Mouse (Mus musculus) fibroblast of lung, adult 2 months (primary cell): ENCODE data around the gene Myadm.
"Not testable (repeated sequence)": the region's sequence is repeated elsewhere in the genome, so short reads cannot be mapped to it uniquely, and the experiment has no call there.

Experiments
- DNase-seq: peaks from one replicate; pipeline ENCODE4 v3.0.0-alpha.2; 2011; ENCODE audit warnings: low read depth

Myadm gene

GRCm38 (mm10) chr7:3290257-3291033 is 1.6 kb downstream of the Myadm start:
- DNase-seq = peak; percentile 92

- no peak for DNase-seq
These were observed 2.3 kb downstream of the Myadm start for GRCm38 (mm10) chr7:3291197-3291596.

GRCm38 (mm10) chr7:3291764-3292163 is 2.9 kb downstream of the Myadm start:
- DNase-seq = no peak

- DNase-seq = not testable (repeated sequence)
These were observed 3.4 kb downstream of the Myadm start for GRCm38 (mm10) chr7:3292271-3292670.

- peak; percentile 76 for DNase-seq
These were observed 3.9 kb downstream of the Myadm start for GRCm38 (mm10) chr7:3292791-3293190.

GRCm38 (mm10) chr7:3294794-3295193 is 5.9 kb downstream of the Myadm start:
- DNase-seq = no peak

- no peak for DNase-seq
These were observed 6.6 kb downstream of the Myadm start for GRCm38 (mm10) chr7:3295321-3296110.

GRCm38 (mm10) chr7:3296711-3297110 is 7.8 kb downstream of the Myadm start:
- DNase-seq = no peak

GRCm38 (mm10) chr7:3299941-3300617 is 11.2 kb downstream of the Myadm start:
- no peak for DNase-seq

GRCm38 (mm10) chr7:3300891-3301627 is 12.2 kb downstream of the Myadm start:
- DNase-seq = no peak

GRCm38 (mm10) chr7:3301628-3302555 is 13.0 kb downstream of the Myadm start:
- no peak for DNase-seq

- DNase-seq = no peak
These were observed 13.8 kb downstream of the Myadm start for GRCm38 (mm10) chr7:3302556-3303275.

GRCm38 (mm10) chr7:3303276-3303781 is 14.4 kb downstream of the Myadm start:
- DNase-seq = no peak

- DNase-seq = no peak
These were observed 14.9 kb downstream of the Myadm start for GRCm38 (mm10) chr7:3303789-3304188.

- DNase-seq = no peak
These were observed 15.4 kb downstream of the Myadm start for GRCm38 (mm10) chr7:3304298-3304697.

GRCm38 (mm10) chr7:3306400-3306799 is 17.5 kb downstream of the Myadm start:
- DNase-seq = no peak

GRCm38 (mm10) chr7:3308646-3309045 is 19.8 kb downstream of the Myadm start:
- no peak for DNase-seq

- no peak for DNase-seq
These were observed 21.4 kb downstream of the Myadm start for GRCm38 (mm10) chr7:3310233-3310632.

GRCm38 (mm10) chr7:3313571-3313970 is 24.7 kb downstream of the Myadm start:
- no peak for DNase-seq

GRCm38 (mm10) chr7:3314121-3314520 is 25.2 kb downstream of the Myadm start:
- no peak for DNase-seq
